Mouse (Mus musculus): ENCODE data around the gene Klk8.
A peak's percentile ranks its signal among the peaks of the same experiment; 100 is the strongest.

DNA sequence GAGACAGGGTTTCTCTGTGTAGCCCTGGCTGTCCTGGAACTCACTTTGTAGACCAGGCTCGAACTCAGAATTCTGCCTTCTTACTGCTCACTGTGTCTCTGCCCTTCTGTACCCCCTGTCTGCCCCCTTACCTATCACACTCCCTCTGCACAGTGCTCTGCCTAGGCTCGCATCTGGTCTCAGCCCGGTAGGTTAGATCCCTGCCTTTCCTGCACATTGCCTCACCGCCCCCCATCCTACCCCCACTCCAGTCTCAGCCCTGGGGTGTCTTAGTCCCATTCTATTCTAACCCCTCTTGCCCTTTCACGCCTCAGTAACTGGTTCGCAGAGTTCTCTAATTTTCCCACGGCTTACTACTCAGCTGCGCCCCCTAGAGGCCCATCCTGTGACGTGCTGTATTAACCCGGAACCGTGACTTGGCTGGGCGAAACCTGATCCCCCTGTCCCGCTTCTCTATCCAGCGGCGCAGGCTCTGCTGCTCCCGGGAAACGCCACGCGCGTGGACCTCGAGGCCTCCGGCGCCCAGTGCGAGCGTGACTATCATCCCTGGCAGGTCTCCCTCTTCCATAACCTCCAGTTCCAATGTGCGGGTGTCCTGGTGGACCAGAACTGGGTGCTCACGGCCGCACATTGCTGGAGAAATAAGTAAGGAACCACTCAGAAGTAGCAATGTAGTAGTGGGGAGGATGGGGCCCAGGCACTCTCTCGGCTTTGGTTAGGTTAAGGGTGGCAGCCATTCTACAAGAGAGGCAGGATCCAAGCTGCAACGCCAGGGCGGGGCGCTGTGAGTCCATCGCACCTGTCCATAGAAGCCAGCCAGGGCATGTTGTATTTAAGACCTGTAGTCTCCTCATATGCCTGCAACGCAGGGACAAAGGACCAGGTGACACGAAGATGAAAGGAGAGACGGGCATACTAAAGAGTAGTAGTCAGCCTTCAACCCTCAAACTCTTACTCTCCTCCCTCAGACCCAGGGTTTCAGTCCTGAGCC, 14.8 kb upstream of the Klk8 start:
- TF ChIP-seq CTCF (IDR thresholded peaks at IDR 0.05; ENCODE audit: extremely low read depth, insufficient read depth, insufficient read length, insufficient replicate concordance) (peak; percentile 53; the same call in 1 of the 2 replicates), POLR2A (IDR thresholded peaks at IDR 0.05; ENCODE audit: low read depth, low read length) (no peak)
